Mouse (Mus musculus): ENCODE measurements around the gene Myt1l.
A peak's percentile ranks its signal among the peaks of the same experiment; 100 is the strongest.

Myt1l gene

GRCm38 (mm10) chr12:29823766-29824417 lies 295.7 kb downstream of the Myt1l start:
- no peak for DNase-seq

GRCm38 (mm10) chr12:29830571-29830970 lies 302.4 kb downstream of the Myt1l start:
- no peak for DNase-seq

- no peak for DNase-seq
Measured at GRCm38 (mm10) chr12:29831356-29831755, 303.2 kb downstream of the Myt1l start.

- peak; percentile 46 for DNase-seq
Measured at GRCm38 (mm10) chr12:29837301-29837791, 309.2 kb downstream of the Myt1l start.

- no peak for DNase-seq
Measured at GRCm38 (mm10) chr12:29838421-29838820, 310.2 kb downstream of the Myt1l start.

- DNase-seq, result peak; percentile 48
Measured at GRCm38 (mm10) chr12:29849936-29850335, 321.8 kb downstream of the Myt1l start.

- DNase-seq, result no peak
Measured at GRCm38 (mm10) chr12:29854151-29854585, 326.0 kb downstream of the Myt1l start.

- DNase-seq, result no peak
Measured at GRCm38 (mm10) chr12:29855007-29855406, 326.8 kb downstream of the Myt1l start.

- no peak for DNase-seq
Measured at GRCm38 (mm10) chr12:29860986-29861385, 332.8 kb downstream of the Myt1l start.

GRCm38 (mm10) chr12:29868295-29868694 lies 340.1 kb downstream of the Myt1l start:
- no peak for DNase-seq

GRCm38 (mm10) chr12:29868781-29869180 lies 340.6 kb downstream of the Myt1l start:
- DNase-seq, result peak; percentile 54

GRCm38 (mm10) chr12:29872156-29872815 lies 344.1 kb downstream of the Myt1l start:
- DNase-seq, result peak; percentile 96

- DNase-seq, result no peak
Measured at GRCm38 (mm10) chr12:29873281-29873772, 345.1 kb downstream of the Myt1l start.

- peak; percentile 84 for DNase-seq
Measured at GRCm38 (mm10) chr12:29877977-29878376, 349.8 kb downstream of the Myt1l start.

- DNase-seq, result peak; percentile 94
Measured at GRCm38 (mm10) chr12:29882871-29883617, 354.9 kb downstream of the Myt1l start.

GRCm38 (mm10) chr12:29884376-29884775 lies 356.2 kb downstream of the Myt1l start:
- DNase-seq, result peak; percentile 79

GRCm38 (mm10) chr12:29894669-29895068 lies 366.5 kb downstream of the Myt1l start:
- DNase-seq, result no peak

GRCm38 (mm10) chr12:29897533-29898085 lies 369.4 kb downstream of the Myt1l start:
- no peak for DNase-seq

GRCm38 (mm10) chr12:29904101-29904874 lies 376.1 kb downstream of the Myt1l start:
- peak; percentile 46 for DNase-seq

GRCm38 (mm10) chr12:29907056-29907455 lies 378.9 kb downstream of the Myt1l start:
- DNase-seq, result no peak

GRCm38 (mm10) chr12:29916139-29916538 lies 388.0 kb downstream of the Myt1l start:
- no peak for DNase-seq

GRCm38 (mm10) chr12:29916807-29917206 lies 388.6 kb downstream of the Myt1l start:
- no peak for DNase-seq

Measured in cerebellum, adult 11-12 months (tissue).